Mouse (Mus musculus): ENCODE data around the gene Umps. TPM values are rescaled to one million over a fixed set of nuclear protein-coding genes. Genes with fewer than 3 reads are reported as not detected.
A peak's percentile ranks its signal among the peaks of the same experiment; 100 is the strongest.

Umps gene
- total and polyA plus RNA-seq, 2 experiments from 2014 or later = 24.7 to 28.3 TPM

- Histone ChIP-seq H3K4me1 (ENCODE audit: insufficient read depth) (no peaks in the 10 kb centered on the region; the same call in 1 of the 2 replicates), H3K9me3 (ENCODE audit: low read length) (no peaks in the 10 kb centered on the region), H3K27me3 (ENCODE audit: insufficient read depth, low read length) (no peaks in the 10 kb centered on the region), H3K4me2 (ENCODE audit: low read depth) (no peak overlapping the region), H3K4me3 (ENCODE audit: low read depth, low read length) (no peak overlapping the region), H3K36me3 (ENCODE audit: insufficient read depth) (no peaks in the 10 kb centered on the region), H3K27ac (ENCODE audit: low read depth, low read length) (no peak overlapping the region), H3K9ac (no peak overlapping the region)
- no peak for TF ChIP-seq CTCF (IDR thresholded peaks at IDR 0.05; ENCODE audit: low read depth)
- DNase-seq = no peak
- ATAC-seq = no peak
- WGBS = 75% methylated on average over 5 of the region's 5 CpGs
Measured at GRCm38 (mm10) chr16:33940095-33940494, 26.7 kb downstream of the Umps start.

DNA sequence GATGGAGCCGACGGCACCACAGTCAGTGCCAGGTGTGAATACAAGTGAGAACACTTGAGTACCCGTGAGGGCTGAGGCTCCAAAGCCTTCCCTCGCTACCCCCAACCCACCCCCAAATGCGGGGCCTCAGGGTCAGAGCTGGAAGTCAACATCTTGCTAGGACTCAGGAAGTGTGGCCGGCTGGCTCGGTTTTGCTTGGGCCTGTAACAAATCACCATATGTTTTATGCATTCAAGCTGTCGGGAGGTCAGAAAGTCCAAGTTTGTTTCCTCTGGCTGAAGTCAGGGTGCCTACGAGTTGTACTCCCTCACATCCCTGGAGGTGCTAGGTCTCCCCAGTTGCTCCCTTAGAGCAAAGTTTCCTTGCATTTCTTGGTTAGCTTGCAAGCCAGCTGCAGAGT lies 27.2 kb downstream of the Umps start:
- WGBS = 83% methylated on average over 9 of the region's 9 CpGs
- Histone ChIP-seq H3K27ac (ENCODE audit: low read depth, low read length) (no peak overlapping the region), H3K4me3 (ENCODE audit: low read depth, low read length) (no peak overlapping the region), H3K36me3 (ENCODE audit: insufficient read depth) (no peaks in the 10 kb centered on the region), H3K9ac (no peak overlapping the region), H3K4me1 (ENCODE audit: insufficient read depth) (peaks cover 4% of the 10 kb centered on the region; the same call in 1 of the 2 replicates), H3K4me2 (ENCODE audit: low read depth) (no peak overlapping the region), H3K9me3 (ENCODE audit: low read length) (no peaks in the 10 kb centered on the region), H3K27me3 (ENCODE audit: insufficient read depth, low read length) (no peaks in the 10 kb centered on the region)
- DNase-seq (no peak), ATAC-seq (no peak)
- no peak for TF ChIP-seq CTCF (IDR thresholded peaks at IDR 0.05; ENCODE audit: low read depth)

DNA sequence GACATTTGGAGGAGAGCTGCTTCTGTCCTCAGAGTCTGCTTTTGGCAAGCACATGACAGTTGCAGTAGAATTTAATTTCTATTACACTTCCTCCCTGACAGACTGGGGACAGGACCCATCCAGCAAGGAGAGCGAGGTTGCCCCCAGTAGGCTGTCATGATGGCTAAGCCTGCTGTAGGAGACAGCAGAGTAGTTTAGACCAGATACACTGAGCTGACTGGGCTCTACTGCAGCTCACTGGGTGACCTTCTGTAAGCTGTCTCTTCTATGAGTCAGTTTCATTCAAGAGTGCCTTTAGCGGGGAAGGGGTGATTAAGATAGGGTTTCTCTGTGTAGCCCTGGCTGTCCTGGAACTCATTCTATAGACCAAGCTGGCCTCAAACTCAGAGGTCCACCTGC lies 27.7 kb downstream of the Umps start:
- TF ChIP-seq CTCF (IDR thresholded peaks at IDR 0.05; ENCODE audit: low read depth) = no peak
- H3K27me3 ChIP-seq (ENCODE audit: insufficient read depth, low read length) = no peaks in the 10 kb centered on the region
- H3K27ac ChIP-seq (ENCODE audit: low read depth, low read length) = no peak overlapping the region
- no peak for ATAC-seq
- H3K36me3 ChIP-seq (ENCODE audit: insufficient read depth) = no peaks in the 10 kb centered on the region
- DNase-seq = no peak
- no peak overlapping the region for H3K9ac ChIP-seq
- peaks cover 9% of the 10 kb centered on the region; the same call in 1 of the 2 replicates for H3K4me1 ChIP-seq (ENCODE audit: insufficient read depth)
- no peaks in the 10 kb centered on the region for H3K9me3 ChIP-seq (ENCODE audit: low read length)
- no peak overlapping the region for H3K4me2 ChIP-seq (ENCODE audit: low read depth)
- WGBS = 75% methylated on average over 2 of the region's 2 CpGs
- H3K4me3 ChIP-seq (ENCODE audit: low read depth, low read length) = no peak overlapping the region

- no peak for TF ChIP-seq CTCF (IDR thresholded peaks at IDR 0.05; ENCODE audit: low read depth)
Measured at GRCm38 (mm10) chr16:33938311-33939132, 28.3 kb downstream of the Umps start.

GRCm38 (mm10) chr16:33937567-33937966 lies 29.3 kb downstream of the Umps start:
- H3K27me3 ChIP-seq (ENCODE audit: insufficient read depth, low read length) = no peaks in the 10 kb centered on the region
- no peak for TF ChIP-seq CTCF (IDR thresholded peaks at IDR 0.05; ENCODE audit: low read depth)
- H3K4me1 ChIP-seq (ENCODE audit: insufficient read depth) = peaks cover 9% of the 10 kb centered on the region; the same call in 1 of the 2 replicates
- H3K4me3 ChIP-seq (ENCODE audit: low read depth, low read length) = no peak overlapping the region
- ATAC-seq (no peak), DNase-seq (peak; percentile 26)
- no peak overlapping the region for H3K27ac ChIP-seq (ENCODE audit: low read depth, low read length)
- H3K9ac ChIP-seq = no peak overlapping the region
- H3K36me3 ChIP-seq (ENCODE audit: insufficient read depth) = no peaks in the 10 kb centered on the region
- H3K4me2 ChIP-seq (ENCODE audit: low read depth) = no peak overlapping the region
- 75% methylated on average over 8 of the region's 8 CpGs for WGBS
- no peaks in the 10 kb centered on the region for H3K9me3 ChIP-seq (ENCODE audit: low read length)

More at GRCm38 (mm10) chr16:33938311-33939132, 28.3 kb downstream of the Umps start:
- Histone ChIP-seq H3K4me1 (ENCODE audit: insufficient read depth) (peaks cover 9% of the 10 kb centered on the region; the same call in 1 of the 2 replicates), H3K9ac (no peak overlapping the region), H3K36me3 (ENCODE audit: insufficient read depth) (no peaks in the 10 kb centered on the region), H3K27ac (ENCODE audit: low read depth, low read length) (no peak overlapping the region), H3K27me3 (ENCODE audit: insufficient read depth, low read length) (no peaks in the 10 kb centered on the region), H3K9me3 (ENCODE audit: low read length) (no peaks in the 10 kb centered on the region), H3K4me3 (ENCODE audit: low read depth, low read length) (no peak overlapping the region), H3K4me2 (ENCODE audit: low read depth) (no peak overlapping the region)
- ATAC-seq = no peak
- WGBS = 74% methylated on average over 12 of the region's 12 CpGs
- no peak for DNase-seq

DNA sequence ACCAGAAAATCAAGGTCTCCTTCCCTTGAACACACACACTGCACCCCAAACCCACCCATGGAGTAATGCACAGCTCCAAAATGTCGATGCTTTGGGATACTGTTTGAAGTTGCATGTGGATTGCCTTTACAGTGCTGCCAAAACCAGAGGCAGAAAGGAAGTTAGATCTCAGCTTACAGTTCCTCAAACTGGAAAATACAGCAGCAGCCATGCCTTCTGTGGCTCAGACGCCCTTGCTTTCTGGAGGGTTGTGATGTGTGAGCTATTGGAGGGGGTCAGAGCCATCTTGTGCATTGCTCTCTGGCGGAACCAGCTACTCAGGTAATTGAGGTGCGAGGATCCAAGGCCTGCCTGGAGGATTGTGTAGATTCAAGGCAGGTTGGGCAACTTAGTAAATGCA lies 30.0 kb downstream of the Umps start:
- H3K4me3 ChIP-seq (ENCODE audit: low read depth, low read length) = no peak overlapping the region
- no peak overlapping the region for H3K4me2 ChIP-seq (ENCODE audit: low read depth)
- H3K4me1 ChIP-seq (ENCODE audit: insufficient read depth) = peaks cover 9% of the 10 kb centered on the region; the same call in 1 of the 2 replicates
- no peak overlapping the region for H3K9ac ChIP-seq
- H3K27me3 ChIP-seq (ENCODE audit: insufficient read depth, low read length) = no peaks in the 10 kb centered on the region
- ATAC-seq (no peak), DNase-seq (no peak)
- WGBS = 93% methylated on average over 4 of the region's 4 CpGs
- H3K27ac ChIP-seq (ENCODE audit: low read depth, low read length) = no peak overlapping the region
- TF ChIP-seq CTCF (IDR thresholded peaks at IDR 0.05; ENCODE audit: low read depth) = no peak
- H3K36me3 ChIP-seq (ENCODE audit: insufficient read depth) = no peaks in the 10 kb centered on the region
- no peaks in the 10 kb centered on the region for H3K9me3 ChIP-seq (ENCODE audit: low read length)

DNA sequence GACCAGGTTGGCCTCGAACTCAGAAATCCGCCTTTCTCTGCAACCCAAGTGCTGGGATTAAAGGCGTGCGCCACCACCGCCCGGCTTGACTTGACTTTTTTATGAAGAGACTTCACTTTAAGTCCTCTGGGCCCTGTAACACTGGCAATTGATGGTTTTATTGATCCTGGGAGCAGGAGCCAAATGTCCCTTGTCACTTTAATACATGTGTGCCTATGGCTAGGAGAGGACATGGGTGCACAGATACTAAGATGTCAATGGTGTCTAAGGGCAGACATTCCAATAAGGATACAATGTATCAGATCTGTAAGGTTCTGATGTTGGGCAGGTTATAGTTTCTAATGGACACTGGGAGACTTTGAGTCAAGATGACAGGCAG lies 31.4 kb downstream of the Umps start:
- Histone ChIP-seq H3K4me2 (ENCODE audit: low read depth) (no peak overlapping the region), H3K9ac (no peak overlapping the region), H3K36me3 (ENCODE audit: insufficient read depth) (no peaks in the 10 kb centered on the region), H3K27me3 (ENCODE audit: insufficient read depth, low read length) (no peaks in the 10 kb centered on the region), H3K4me3 (ENCODE audit: low read depth, low read length) (no peak overlapping the region), H3K4me1 (ENCODE audit: insufficient read depth) (peaks cover 9% of the 10 kb centered on the region; the same call in 1 of the 2 replicates), H3K27ac (ENCODE audit: low read depth, low read length) (no peak overlapping the region), H3K9me3 (ENCODE audit: low read length) (no peaks in the 10 kb centered on the region)
- TF ChIP-seq CTCF (IDR thresholded peaks at IDR 0.05; ENCODE audit: low read depth) = no peak
- DNase-seq = no peak
- WGBS = 95% methylated on average over 6 of the region's 6 CpGs
- no peak for ATAC-seq

Data from forebrain, postnatal 0 days (tissue).